Mouse (Mus musculus) embryonic stem cell, embryonic (primary cell): Measurements from ENCODE around the gene Gm1113.

ENCODE experiments used
- CTCF ChIA-PET, 4 experiments: fragments of 300-600 bp in 2 of 4; fragments of 350-600 bp in 2 of 4; sonication (Branson Sonifier 250); formaldehyde crosslinking; loops; one replicate each; lab custom pipeline; 2022; ENCODE audit warnings: inconsistent platforms in 2 of 4; lab: Charles Lee
- POLR2A ChIA-PET, 4 experiments: fragments of 300-600 bp in 2 of 4; fragments of 350-600 bp in 2 of 4; sonication (Branson Sonifier 250); formaldehyde crosslinking; loops; one replicate each; lab custom pipeline; 2022; ENCODE audit warnings: antibody characterized with exemption in 4 of 4, inconsistent platforms in 1 of 4; lab: Charles Lee

The Gm1113 gene

DNA sequence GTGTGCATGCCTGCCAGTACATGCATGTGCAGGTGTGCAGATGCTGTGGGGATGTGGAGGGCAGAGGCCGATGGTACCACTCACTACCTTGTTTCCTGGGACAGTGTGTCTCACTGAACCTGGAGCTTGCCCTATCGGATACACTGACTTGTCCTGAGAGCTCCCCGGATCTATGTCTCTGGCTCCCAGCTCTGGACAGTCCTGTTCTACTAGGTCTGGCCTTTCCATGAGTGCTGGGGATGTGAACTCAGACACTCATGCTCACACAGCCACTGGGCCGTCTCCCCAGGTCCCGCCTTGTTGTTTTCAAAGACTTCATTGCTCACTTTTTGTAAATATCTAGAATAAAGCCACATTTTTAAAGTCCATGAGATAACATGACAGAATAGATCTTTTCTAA, 23.0 kb upstream of the Gm1113 start:
- CTCF ChIA-PET, result interaction anchor here (0.6 to 2.9 kb wide), 43 partner anchors 9 to 1671 kb away, joined by 3 to 43 read pairs (median 4); partner anchors contain the start of genes Srpr (in 3 of the 4), Tirap (in 3 of the 4), Fam118b (in 1 of the 4) and Rpusd4 (in 1 of the 4)
- POLR2A ChIA-PET, result interaction anchor here in 3 of 4 experiments (0.6 to 1.7 kb wide), 6 partner anchors 15 to 982 kb away, joined by 3 to 4 read pairs (median 4); no protein-coding TSS in a partner anchor

DNA sequence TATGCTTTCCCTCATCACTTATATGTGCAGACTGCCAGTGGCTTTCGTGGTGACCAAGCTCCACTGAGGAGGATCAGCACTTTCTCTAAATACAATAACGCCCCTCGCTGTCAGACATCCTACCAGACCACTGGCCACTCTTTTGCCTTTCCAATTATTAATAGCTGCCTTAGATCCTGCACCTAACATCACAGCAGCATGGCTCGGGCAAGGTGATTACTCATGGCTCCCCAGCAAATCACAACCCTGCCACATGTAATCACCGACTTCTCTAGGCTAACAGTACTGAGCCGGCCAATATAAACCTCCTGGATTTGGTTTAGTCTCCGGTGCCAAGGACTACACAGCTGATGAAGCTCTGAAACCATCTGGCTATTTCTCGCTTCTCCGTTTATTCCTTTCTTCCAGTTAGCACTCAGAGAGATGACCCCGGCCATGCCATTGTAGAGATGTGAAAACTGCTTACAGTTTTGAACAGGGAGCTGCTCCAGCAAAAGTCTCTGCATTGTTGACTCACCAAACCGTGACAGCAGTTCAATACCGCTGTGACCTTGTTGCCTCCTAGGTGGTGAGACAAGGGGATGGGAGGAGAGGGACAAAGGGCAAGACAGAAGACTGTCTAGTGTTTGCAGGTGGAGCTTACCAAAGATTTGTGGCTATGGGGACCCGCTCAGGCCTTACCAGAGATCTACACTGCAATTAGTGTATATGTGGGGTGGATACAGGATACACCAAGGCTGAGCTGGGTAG, 21.1 kb upstream of the Gm1113 start:
- CTCF ChIA-PET, result interaction anchor here in 3 of 4 experiments (0.6 to 2.9 kb wide), 8 partner anchors 15 to 257 kb away, joined by 3 to 20 read pairs (median 4); no protein-coding TSS in a partner anchor

DNA sequence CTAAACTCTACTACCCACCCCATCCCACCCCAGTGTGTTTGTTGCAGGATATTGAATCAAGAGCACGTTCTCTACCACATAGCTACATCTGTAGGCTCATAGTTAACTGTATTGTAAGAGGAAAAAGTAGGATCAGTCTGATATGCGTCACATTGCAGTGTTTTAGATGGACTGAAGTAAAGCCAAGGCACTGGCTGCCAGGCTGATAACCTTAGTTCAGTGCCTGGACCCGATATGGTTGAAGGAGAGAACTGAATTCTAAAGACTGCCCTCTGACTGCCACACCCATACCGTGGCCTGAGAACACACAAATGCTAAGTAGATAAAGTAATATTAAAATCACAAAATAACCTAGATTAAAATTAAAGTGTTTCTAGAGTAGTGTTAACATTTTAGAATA, 17.8 kb upstream of the Gm1113 start:
- ChIA-PET CTCF (interaction anchor here (1.2 to 2.3 kb wide), 20 partner anchors 7 to 336 kb away, joined by 3 to 31 read pairs (median 6); partner anchors contain the start of genes Fam118b (in 2 of the 4), Cdon (in 1 of the 4), Rpusd4 (in 1 of the 4) and Srpr (in 1 of the 4)), POLR2A (interaction anchor here in 1 of 4 experiments (0.6 kb wide), 1 partner anchor 208 kb away, joined by 6 read pairs; no protein-coding TSS in a partner anchor)

More for the DNA sequence above, 21.1 kb upstream of the Gm1113 start:
- POLR2A ChIA-PET, result interaction anchor here in 2 of 4 experiments (0.7 to 1.2 kb wide), 5 partner anchors 15 to 272 kb away, joined by 3 to 4 read pairs (median 3); partner anchors contain the start of genes Fam118b (in 1 of the 2) and Rpusd4 (in 1 of the 2)

DNA sequence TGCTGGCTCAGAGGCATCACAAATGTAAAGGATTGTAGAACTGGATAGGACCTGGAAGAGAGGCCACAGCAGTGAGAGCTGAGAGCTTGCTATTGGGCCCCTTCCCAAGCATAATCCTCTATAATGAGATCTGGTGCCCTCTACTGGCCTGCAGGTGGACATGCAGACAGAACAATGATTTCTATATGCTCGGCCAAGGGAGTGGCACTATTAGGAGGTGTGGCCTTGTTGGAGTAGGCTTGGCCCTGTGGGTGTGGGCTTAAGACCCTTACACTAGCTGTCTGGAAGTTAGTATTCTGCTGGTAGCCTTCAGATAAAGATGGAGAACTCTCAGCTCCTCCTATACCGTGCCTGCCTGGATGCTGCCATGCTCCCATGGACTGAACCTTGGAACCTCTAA, 17.0 kb upstream of the Gm1113 start:
- POLR2A ChIA-PET, result interaction anchor here in 3 of 4 experiments (0.5 to 1.5 kb wide), 10 partner anchors 24 to 336 kb away, joined by 3 to 7 read pairs (median 3); partner anchors contain the start of genes Fam118b (in 2 of the 3), Rpusd4 (in 2 of the 3), Foxred1 (in 1 of the 3) and Hyls1 (in 1 of the 3)
- CTCF ChIA-PET, result interaction anchor here (0.5 to 2.3 kb wide), 49 partner anchors 8 to 355 kb away, joined by 3 to 31 read pairs (median 5); partner anchors contain the start of genes Fam118b (in 2 of the 4), Cdon (in 1 of the 4), Ddx25 (in 1 of the 4) and Pus3 (in 1 of the 4)

DNA sequence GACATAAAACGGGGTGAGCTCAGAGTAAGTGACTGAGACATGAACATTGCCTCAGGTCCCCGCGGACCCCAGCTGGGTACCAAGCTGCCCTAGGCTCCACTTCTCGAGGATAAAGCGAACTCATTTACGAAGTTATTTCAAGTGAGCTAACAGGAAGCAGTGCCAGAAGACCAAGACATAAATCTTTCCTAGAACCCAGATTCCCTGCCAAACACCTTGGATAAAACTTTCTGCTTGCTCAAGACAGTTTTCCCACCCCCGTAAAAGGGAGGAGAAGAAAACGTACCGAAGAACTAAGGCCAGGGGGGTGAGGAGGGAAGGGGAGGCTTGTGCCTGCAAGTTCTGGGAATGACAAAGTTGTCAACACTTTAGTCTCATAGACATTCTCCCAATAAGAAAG, 15.2 kb upstream of the Gm1113 start:
- CTCF ChIA-PET, result interaction anchor here in 1 of 4 experiments (1.2 to 2.3 kb wide), 2 partner anchors 9 to 251 kb away, joined by 8 to 25 read pairs; no protein-coding TSS in a partner anchor
- POLR2A ChIA-PET, result interaction anchor here in 2 of 4 experiments (0.9 to 1.3 kb wide), 3 partner anchors 16 to 239 kb away, joined by 3 to 5 read pairs (median 3); no protein-coding TSS in a partner anchor

DNA sequence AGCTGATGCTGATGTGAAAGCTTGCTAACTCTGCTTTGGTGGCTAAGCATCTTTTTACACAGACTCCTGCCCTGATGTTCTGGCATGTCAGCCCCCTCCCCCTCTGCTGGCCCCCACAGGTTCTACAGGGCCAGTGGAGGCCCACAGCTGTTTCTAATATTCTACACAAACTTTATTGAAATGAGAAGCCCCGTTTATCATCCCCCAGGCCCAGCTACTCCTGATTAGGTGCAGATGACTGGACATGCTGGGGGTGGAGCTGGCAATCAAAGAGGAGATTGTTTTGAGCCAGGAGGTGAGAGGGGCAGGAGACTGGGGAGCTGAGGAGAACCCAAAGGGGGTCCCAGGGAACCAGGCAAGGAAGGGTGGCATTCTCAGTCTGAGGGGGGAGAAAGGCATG, 11.7 kb upstream of the Gm1113 start:
- ChIA-PET POLR2A (interaction anchor here in 2 of 4 experiments (0.5 to 0.6 kb wide), 2 partner anchors 329 to 1484 kb away, joined by 4 read pairs; no protein-coding TSS in a partner anchor), CTCF (interaction anchor here in 2 of 4 experiments (1.0 to 1.4 kb wide), 2 partner anchors 11 kb away, joined by 3 read pairs; no protein-coding TSS in a partner anchor)

DNA sequence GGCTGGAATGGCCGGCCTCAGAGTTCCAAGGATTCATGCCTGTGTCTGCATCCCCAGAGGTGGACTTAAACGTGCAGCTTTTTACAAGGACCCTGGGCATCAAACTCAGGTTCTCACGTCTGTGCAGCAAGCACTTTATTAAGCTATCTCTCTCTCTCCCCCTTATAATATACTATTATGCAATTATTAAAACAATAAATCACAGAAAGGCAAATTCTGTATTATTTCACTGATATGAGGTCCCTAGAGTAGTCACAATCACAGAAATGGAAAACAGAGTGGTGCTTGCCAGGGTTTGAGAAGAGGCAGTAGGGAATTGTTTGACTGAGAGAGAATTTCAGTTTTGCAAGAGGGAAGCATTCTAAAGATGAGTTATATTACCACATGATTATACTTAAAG, 11.1 kb upstream of the Gm1113 start:
- ChIA-PET CTCF (interaction anchor here in 2 of 4 experiments (1.0 to 1.4 kb wide), 2 partner anchors 12 kb away, joined by 3 read pairs; no protein-coding TSS in a partner anchor), POLR2A (interaction anchor here in 1 of 4 experiments (0.6 kb wide), 1 partner anchor 1484 kb away, joined by 4 read pairs; no protein-coding TSS in a partner anchor)

DNA sequence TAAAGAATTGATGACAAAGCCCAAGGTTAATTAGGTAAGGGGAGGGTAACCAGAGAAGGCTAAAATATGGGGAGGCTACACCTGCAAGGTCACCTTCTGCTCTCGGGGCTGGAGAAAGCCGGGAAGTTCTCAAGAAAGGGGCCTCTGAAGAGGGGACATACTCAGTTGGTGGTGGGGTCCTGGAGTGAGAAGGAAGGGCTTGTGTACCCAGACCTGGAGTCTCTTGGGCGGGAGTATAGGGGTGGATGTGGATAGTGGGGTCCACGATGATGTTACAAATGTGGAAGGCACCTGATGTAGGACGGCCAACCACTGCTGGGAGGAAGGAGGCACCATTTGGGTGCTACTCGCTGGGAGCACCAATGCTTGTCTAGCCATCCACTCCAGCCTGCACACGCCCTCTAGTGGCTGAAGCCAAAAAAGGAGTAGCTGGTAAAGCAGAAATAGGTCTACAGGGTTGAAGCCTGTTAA, 5.9 kb upstream of the Gm1113 start:
- POLR2A ChIA-PET, result interaction anchor here in 3 of 4 experiments (0.6 to 2.0 kb wide), 17 partner anchors 15 to 1203 kb away, joined by 3 to 6 read pairs (median 4); no protein-coding TSS in a partner anchor
- CTCF ChIA-PET, result interaction anchor here (0.5 to 3.5 kb wide), 51 partner anchors 9 to 473 kb away, joined by 3 to 31 read pairs (median 4); partner anchors contain the start of genes Cdon (in 1 of the 4), Fam118b (in 1 of the 4), Foxred1 (in 1 of the 4) and Rpusd4 (in 1 of the 4)

DNA sequence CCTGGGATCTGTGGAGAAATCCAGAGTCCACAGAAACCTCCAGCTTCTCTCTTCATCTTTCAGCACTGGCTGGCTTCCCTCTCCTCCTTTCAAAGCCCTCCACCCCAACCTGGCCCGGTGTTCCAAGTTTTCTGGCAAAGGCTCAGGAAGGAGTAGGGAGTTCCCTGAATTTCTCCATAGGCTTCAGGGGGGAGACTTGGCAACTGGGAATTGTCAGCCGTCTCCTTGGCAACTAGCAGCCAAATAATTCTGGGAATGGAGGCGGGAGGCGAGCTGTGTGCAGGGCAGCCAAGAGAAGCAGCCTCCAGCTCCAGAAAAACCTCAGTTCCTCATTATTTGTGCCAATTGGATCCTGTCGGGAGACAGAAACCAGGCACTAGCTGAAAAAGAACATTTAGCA, 5.5 kb upstream of the Gm1113 start:
- CTCF ChIA-PET, result interaction anchor here (0.6 to 3.5 kb wide), 29 partner anchors 11 to 1120 kb away, joined by 3 to 31 read pairs (median 4); partner anchors contain the start of genes Fam118b (in 1 of the 4), Foxred1 (in 1 of the 4), Rpusd4 (in 1 of the 4) and Srpr (in 1 of the 4)
- POLR2A ChIA-PET, result interaction anchor here in 2 of 4 experiments (0.9 to 2.0 kb wide), 12 partner anchors 15 to 256 kb away, joined by 3 to 6 read pairs (median 4); no protein-coding TSS in a partner anchor

DNA sequence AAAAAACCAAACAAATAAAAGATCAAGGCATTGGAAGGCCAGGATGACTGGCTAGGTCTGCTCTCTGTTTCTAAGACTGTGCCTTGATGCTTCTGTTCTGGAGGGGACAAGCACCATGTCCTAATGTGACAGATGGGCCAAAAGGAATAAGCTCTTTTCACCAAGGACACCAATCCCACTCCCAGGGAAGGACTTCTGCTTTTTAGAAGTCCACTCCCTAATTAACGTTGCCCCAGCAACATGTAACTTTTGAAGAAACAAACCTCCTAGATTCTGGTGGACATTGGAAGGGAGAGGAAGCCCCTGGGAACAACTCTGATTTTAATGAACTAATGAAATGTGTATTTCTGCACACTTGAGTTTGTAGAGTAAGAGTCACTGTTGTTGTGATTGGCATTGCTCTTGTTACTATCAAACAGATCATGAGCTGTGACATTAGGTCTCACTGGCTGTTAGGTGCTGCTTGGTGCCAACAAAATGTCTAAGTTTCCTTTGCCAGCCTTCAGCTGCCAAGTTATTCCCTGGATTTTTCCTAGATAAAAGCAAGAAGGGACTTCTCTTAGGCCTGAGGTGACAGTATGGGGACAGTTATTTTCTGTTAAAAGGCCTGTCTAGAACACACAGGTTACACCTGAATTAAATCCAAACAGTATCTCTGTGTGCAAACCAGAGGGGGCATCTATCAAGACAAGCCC, 4.9 kb upstream of the Gm1113 start:
- ChIA-PET CTCF (interaction anchor here (0.6 to 3.5 kb wide), 17 partner anchors 12 to 1120 kb away, joined by 3 to 31 read pairs (median 4); partner anchors contain the start of genes Srpr (in 1 of the 4) and Tirap (in 1 of the 4)), POLR2A (interaction anchor here in 2 of 4 experiments (0.8 to 2.0 kb wide), 8 partner anchors 9 to 226 kb away, joined by 3 to 6 read pairs (median 4); no protein-coding TSS in a partner anchor)

DNA sequence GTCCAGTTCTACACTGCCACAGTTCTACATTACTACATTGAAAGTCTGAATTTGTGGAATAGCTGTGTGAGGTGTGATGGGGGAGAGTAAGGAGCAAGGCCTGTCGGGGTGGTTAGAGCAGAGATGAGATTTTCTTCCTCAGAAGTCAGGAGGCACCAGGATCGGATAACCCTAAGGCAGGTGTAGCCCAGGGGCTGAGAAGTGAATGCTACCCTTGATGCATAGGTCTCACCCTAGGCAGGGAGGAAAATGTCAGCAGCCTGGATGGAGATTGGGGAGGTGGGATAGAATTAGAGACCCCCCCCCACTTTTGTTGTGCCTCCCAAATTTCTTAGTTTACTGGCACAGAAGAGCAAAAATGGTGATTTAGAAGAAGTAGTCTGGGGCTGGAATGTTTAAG, 4.2 kb upstream of the Gm1113 start:
- CTCF ChIA-PET, result interaction anchor here in 2 of 4 experiments (0.7 to 2.5 kb wide), 4 partner anchors 13 to 345 kb away, joined by 3 to 23 read pairs (median 3); no protein-coding TSS in a partner anchor
- POLR2A ChIA-PET, result interaction anchor here in 2 of 4 experiments (0.8 to 1.0 kb wide), 2 partner anchors 9 to 231 kb away, joined by 3 read pairs; no protein-coding TSS in a partner anchor

DNA sequence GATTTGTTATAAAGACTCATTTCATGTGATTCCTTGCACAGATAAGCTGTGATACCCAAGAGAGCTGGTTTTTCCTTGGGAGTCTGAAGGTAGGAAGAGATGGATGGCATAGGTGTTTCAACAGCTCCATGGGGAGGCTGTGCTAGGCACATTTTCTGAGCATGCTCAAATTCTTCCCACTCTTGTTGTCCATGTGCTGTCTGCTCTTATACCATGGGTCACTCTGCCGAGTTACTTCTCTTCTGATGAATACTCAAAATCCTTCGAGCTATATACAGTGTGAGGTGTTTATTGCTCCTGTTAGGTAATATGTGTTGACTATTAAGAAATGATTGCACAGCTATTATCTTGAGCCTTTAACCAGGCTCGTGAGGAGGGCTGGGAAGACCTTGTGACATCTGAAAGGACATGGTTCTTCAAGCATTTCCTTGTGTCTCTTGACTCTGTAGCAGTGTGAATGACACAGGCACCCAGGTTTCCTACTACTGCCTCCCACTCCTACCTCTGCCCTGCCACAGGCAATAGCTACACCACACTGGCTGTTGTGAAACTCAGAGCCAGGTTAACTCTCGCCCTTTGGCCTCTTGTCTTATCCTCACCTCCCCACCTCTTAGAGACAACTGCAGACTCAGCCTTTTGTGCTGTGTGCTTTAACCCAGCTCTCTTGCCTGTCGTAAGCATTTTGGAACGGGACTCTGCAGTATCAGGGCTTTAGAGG, 2.7 kb upstream of the Gm1113 start:
- ChIA-PET POLR2A (interaction anchor here in 2 of 4 experiments (1.0 to 1.2 kb wide), 2 partner anchors 26 to 229 kb away, joined by 3 read pairs; no protein-coding TSS in a partner anchor), CTCF (interaction anchor here in 2 of 4 experiments (0.6 to 2.4 kb wide), 6 partner anchors 14 to 690 kb away, joined by 3 to 8 read pairs (median 3); no protein-coding TSS in a partner anchor)

DNA sequence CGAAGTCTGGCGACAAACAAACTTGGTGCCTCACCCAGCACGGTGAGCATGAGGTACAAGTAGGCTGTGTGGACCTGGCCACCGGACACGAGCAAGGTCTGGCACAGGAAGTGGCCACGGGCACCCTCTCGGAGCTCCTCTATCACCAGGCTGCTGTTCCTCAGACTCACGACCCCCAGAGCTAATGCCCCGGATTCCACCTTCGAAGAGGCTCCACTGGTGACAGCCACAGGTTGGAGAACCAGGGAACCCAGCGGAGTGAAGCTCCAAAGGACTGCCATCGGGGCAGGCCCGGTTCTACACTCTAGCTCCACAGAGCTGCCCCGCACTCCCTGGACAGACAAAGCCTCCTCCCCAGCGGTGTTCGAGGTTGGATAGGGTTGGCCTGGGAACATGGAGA, 1.4 kb downstream of the Gm1113 start:
- ChIA-PET CTCF (interaction anchor here in 2 of 4 experiments (0.5 to 1.5 kb wide), 2 partner anchors 8 to 317 kb away, joined by 3 to 6 read pairs; partner anchors contain the start of genes Srpr (in 1 of the 2) and Tirap (in 1 of the 2)), POLR2A (interaction anchor here in 2 of 4 experiments (0.6 to 1.3 kb wide), 5 partner anchors 12 to 368 kb away, joined by 3 to 6 read pairs (median 3); no protein-coding TSS in a partner anchor)

DNA sequence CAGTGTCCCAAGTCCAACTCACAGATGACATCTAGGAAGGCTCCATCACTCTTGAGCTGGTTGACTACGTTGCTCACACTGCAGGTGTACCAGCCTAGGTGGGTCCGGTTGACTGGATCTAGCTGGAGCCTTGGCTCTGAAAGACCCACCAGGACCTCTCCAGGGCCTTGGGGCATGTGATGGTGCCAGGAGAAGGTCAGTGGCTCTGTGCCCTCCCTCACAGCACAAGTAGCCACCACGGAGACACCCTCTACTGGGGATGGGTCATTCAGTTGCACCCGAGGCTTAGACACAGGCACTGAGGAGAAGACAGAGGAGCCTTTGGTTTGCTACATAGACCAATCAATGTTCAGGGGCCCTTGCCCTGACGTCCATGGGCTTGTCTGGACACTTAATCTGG, 1.9 kb downstream of the Gm1113 start:
- ChIA-PET POLR2A (interaction anchor here in 2 of 4 experiments (0.6 to 1.1 kb wide), 5 partner anchors 20 to 367 kb away, joined by 3 to 5 read pairs (median 3); no protein-coding TSS in a partner anchor), CTCF (interaction anchor here in 1 of 4 experiments (1.5 kb wide), 1 partner anchor 8 kb away, joined by 5 read pairs; no protein-coding TSS in a partner anchor)

DNA sequence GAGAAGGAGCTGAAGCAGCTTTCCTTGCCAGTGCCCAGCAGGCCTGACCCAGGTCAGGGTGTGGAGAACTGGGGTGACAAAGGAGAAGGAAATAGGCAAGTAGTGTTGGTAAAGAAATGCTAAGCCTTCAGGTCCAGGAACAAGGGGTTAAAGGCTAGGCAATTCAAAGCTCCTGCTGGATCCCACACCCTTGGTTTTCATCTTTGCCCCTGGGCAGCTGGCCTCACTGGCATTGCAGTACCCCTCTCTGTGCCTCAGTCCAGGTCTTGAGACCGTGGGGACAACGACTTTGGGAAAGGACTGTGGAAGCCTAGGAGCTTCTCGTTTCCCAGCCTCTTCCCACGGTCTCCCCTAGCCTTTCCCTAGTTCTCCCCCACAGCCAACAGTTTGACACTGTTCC, 4.2 kb downstream of the Gm1113 start:
- POLR2A ChIA-PET, result interaction anchor here in 2 of 4 experiments (0.7 to 1.6 kb wide), 6 partner anchors 8 to 248 kb away, joined by 3 to 7 read pairs (median 3); partner anchors contain the start of gene Cdon (in 1 of the 2)
- CTCF ChIA-PET, result interaction anchor here in 2 of 4 experiments (1.0 to 3.1 kb wide), 3 partner anchors 10 to 214 kb away, joined by 3 to 16 read pairs (median 3); no protein-coding TSS in a partner anchor
